Mouse (Mus musculus) G1E (cell line): ENCODE measurements at regions not wholly inside any gene's neighbourhood (a gene's known extent, or its start where the extent isn't known, plus 50 kb on each side); places are given as distances from the start of the nearest gene placed in this dataset.

Source experiments
- CTCF ChIP-seq: IDR thresholded peaks from 2 replicates; pipeline ENCODE4 v1.5.1; 2012; ENCODE audit warnings: low read depth, low read length, inconsistent platforms, mixed read lengths
- GATA1 ChIP-seq: IDR thresholded peaks from 2 replicates; pipeline ENCODE4 v1.6.1; 2012; ENCODE audit warnings: borderline replicate concordance, low read length, inconsistent platforms, mixed read lengths
- TAL1 ChIP-seq: conservative IDR thresholded peaks from 2 replicates; pipeline ENCODE4 v1.6.1; 2012; ENCODE audit warnings: low read depth, low read length, inconsistent platforms, mixed read lengths

DNA sequence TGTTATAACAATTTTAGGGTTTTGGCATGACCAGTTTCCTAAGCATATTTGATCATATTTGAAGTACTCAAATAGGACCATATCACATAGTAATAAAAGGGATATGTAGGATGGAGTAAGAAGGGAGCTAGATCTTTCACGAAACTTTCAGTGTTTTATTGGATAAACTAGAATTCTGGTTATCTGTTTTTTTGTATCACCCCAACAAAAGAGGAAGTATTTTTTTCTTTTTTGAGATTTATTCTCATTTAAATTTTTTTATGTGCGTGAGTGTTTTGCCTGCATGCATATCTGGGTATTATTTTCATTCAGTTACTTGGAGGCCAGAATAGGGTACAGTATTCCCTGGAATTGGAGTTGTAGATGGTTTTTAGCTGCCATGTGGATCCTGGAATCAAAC, 50.3 kb upstream of the P2ry10 start:
- TF ChIP-seq CTCF (no peak), TAL1 (no peak), GATA1 (no peak)
